Mouse (Mus musculus) bone marrow, adult 2 months (tissue): ENCODE measurements around the gene Adamts6. TPM values are rescaled to one million over a fixed set of nuclear protein-coding genes. Genes with fewer than 3 reads are reported as not detected.

ENCODE experiments used
- H3K27ac ChIP-seq: fragments of 200-500 bp; 2 replicates; pipeline ENCODE4 v1.5.1; 2012; ENCODE audit warnings: low read depth, mild to moderate bottlenecking, control low read depth, inconsistent platforms, low read length; ENCODE audit not compliant: control insufficient read depth, poor library complexity, insufficient read depth
- H3K4me1 ChIP-seq: fragments of 200-500 bp; 2 replicates; pipeline ENCODE4 v1.6.1; 2011; ENCODE audit warnings: low read length; ENCODE audit not compliant: control insufficient read depth, insufficient read depth
- H3K4me3 ChIP-seq: fragments of 200-500 bp; replicated peaks from 2 replicates; pipeline ENCODE3; 2011; ENCODE audit warnings: mild to moderate bottlenecking, low read depth, low read length, control low read depth; ENCODE audit not compliant: control insufficient read depth
- CTCF ChIP-seq: fragments of 200-500 bp; IDR thresholded peaks from 2 replicates; pipeline ENCODE4 v1.5.1; 2011; ENCODE audit warnings: low read length, control low read depth; ENCODE audit not compliant: control insufficient read depth, insufficient read depth
- POLR2A ChIP-seq: fragments of 200-500 bp; IDR thresholded peaks from 2 replicates; pipeline ENCODE4 v1.6.1; 2011; ENCODE audit warnings: low read depth, mild to moderate bottlenecking, control low read depth, low read length, borderline replicate concordance; ENCODE audit not compliant: control insufficient read depth
- WGBS: fragments of 180-500 bp; shearing (Covaris S2); methylation state at CpG from one replicate; pipeline ENCODE4 v1.1.7; 2018; 5-methylcytosine and 5-hydroxymethylcytosine counted together
- polyA plus RNA-seq: library from polyadenylated mRNA; stranded (reverse); fragments of >200 nt; gene quantifications from 2 replicates; pipeline ENCODE4 v1.2.4, GENCODE M21; 2011; ENCODE audit warnings: low replicate concordance; ENCODE audit not compliant: missing spikeins, insufficient read depth, insufficient read length

Gene Adamts6
- polyA plus RNA-seq, 1 experiment: 1.4 TPM

- Histone ChIP-seq H3K27ac (no peak overlapping the region), H3K4me1 (no peaks in the 10 kb centered on the region), H3K4me3 (no peak overlapping the region)
- WGBS: 83% methylated on average over 12 of the region's 12 CpGs
- TF ChIP-seq CTCF (no peak), POLR2A (no peak)
Observed at GRCm38 (mm10) chr13:104483111-104483722, 195.6 kb downstream of the Adamts6 start.

- no peak for TF ChIP-seq POLR2A
- no peak for TF ChIP-seq CTCF
- Histone ChIP-seq H3K4me3 (no peak overlapping the region), H3K27ac (no peak overlapping the region), H3K4me1 (no peaks in the 10 kb centered on the region)
- 78% methylated on average over 4 of the region's 4 CpGs for WGBS
Observed at GRCm38 (mm10) chr13:104491046-104491811, 203.6 kb downstream of the Adamts6 start.

DNA sequence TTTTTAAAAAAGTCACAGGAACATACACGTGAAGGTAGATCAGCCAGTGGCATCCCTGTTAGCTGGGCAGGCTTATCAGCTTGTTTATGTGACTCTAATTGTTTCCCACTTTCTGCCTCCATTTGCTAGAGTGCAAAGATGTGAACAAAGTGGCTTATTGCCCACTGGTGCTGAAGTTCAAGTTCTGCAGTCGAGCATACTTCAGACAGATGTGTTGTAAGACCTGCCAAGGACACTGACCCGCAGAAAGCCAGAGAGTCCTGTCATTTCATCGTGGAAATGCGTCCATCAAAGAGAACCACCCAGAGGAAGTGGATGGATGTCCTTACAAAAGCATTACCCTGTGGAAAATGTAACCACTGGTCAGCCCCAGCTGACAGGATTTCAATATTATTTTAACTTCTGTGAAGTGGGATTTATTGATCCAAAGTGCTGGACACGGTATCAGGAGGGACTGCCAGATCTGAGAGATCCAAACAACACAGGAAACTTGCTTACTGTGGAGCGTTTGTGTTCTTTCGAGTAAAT is 205.9 kb downstream of the Adamts6 start:
- WGBS: 72% methylated on average over 8 of the region's 8 CpGs

DNA sequence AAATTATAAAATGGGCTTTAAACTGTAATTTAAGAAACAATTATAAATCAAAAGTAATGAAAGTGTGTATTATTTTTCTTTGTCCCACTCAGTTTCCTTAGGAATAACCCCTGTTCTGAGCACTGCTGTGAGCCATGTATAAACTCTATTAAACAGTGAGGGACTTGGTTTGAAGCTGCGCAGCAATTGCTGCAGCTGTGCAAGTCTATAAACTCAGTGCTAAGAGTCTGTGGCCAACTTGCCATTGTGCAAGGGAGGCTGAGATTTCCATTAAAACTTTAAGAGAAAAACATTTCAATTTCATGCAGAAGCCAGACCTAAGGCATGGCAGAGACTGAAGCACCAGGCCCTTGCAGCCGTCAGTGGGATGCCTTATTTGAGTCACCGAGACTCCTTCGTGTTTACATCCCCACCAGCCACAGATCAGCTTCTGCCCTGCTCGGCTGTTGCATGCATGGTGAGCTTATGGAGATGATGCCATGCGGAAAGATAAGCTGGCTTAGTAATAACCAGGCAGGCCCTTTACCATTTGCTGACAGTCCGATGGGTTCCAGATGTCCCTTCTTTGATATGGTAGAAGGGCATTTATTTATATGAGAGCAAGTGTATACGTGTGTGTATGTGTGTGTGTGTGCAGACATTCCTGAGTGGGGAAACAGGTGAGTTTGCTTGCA is 206.7 kb downstream of the Adamts6 start:
- no peak overlapping the region for H3K4me3 ChIP-seq
- 81% methylated on average over 8 of the region's 8 CpGs for WGBS

More for the DNA sequence above, 205.9 kb downstream of the Adamts6 start:
- no peak overlapping the region for H3K27ac ChIP-seq
- no peaks in the 10 kb centered on the region for H3K4me1 ChIP-seq
- no peak overlapping the region for H3K4me3 ChIP-seq
- TF ChIP-seq POLR2A (no peak), CTCF (no peak)

DNA sequence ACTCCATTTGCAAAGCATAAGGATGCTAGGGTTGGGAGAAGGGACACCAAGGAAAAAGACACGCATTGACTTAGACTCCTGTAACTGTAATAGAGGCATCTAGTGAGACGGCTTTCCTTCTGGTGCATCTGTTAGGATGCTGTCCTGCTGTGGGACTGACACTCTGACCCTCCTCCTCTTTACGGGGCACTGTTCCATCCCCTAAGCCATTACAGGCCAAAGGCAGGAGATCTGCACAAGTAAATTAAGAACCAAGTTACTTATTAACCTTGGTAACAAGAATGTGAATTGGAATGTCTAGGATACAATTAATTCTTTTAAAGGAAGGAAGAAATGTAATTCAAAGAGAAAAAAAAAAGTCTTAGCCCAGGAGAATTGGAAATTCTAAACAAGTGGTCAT is 210.0 kb downstream of the Adamts6 start:
- TF ChIP-seq CTCF: no peak
- Histone ChIP-seq H3K4me3 (no peak overlapping the region), H3K27ac (no peak overlapping the region), H3K4me1 (no peaks in the 10 kb centered on the region)
- WGBS: 85% methylated on average over 3 of the region's 3 CpGs

More for the DNA sequence above, 206.7 kb downstream of the Adamts6 start:
- H3K4me1 ChIP-seq: no peaks in the 10 kb centered on the region
- TF ChIP-seq POLR2A: no peak
- no peak for TF ChIP-seq CTCF
- no peak overlapping the region for H3K27ac ChIP-seq

GRCm38 (mm10) chr13:104498669-104499068 is 211.0 kb downstream of the Adamts6 start:
- H3K4me3 ChIP-seq: no peak overlapping the region
- no peak overlapping the region for H3K27ac ChIP-seq
- no peak for TF ChIP-seq CTCF
- no peak for TF ChIP-seq POLR2A
- no peaks in the 10 kb centered on the region for H3K4me1 ChIP-seq
- 92% methylated on average over 6 of the region's 6 CpGs for WGBS

GRCm38 (mm10) chr13:104499116-104500040 is 211.7 kb downstream of the Adamts6 start:
- 85% methylated on average over 9 of the region's 9 CpGs for WGBS
- Histone ChIP-seq H3K4me3 (no peak overlapping the region), H3K4me1 (no peaks in the 10 kb centered on the region), H3K27ac (no peak overlapping the region)
- TF ChIP-seq POLR2A: no peak
- TF ChIP-seq CTCF: no peak

DNA sequence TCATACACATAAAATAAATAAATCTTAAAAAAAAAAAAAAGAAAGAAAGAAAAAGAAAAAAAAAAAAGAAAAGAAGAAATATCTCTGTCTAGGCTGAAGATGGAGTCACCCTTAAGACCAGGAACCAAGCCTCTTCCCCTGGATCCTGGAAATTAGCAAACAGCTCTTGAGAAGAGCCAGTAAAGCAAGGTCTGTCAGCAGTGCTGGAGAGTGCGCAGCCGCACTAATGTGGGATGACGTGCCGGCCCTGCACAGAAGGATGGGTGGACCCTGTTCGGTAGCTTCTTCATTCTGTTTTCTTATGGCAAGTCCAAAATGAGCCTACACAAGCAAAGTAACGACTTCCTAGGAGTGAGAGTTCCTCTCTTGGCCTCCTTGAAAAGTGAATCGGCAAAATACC is 214.8 kb downstream of the Adamts6 start:
- H3K4me3 ChIP-seq: no peak overlapping the region
- WGBS: 82% methylated on average over 7 of the region's 7 CpGs
- no peaks in the 10 kb centered on the region for H3K4me1 ChIP-seq
- TF ChIP-seq CTCF (no peak), POLR2A (no peak)
- H3K27ac ChIP-seq: no peak overlapping the region
